Mouse (Mus musculus): ENCODE results near the gene Psen2. TPM values are rescaled to one million over a fixed set of nuclear protein-coding genes. Genes with fewer than 3 reads are reported as not detected.

The Psen2 gene
- total RNA-seq, 2 experiments from 2014 or later, result 7.9 to 8.0 TPM

DNA sequence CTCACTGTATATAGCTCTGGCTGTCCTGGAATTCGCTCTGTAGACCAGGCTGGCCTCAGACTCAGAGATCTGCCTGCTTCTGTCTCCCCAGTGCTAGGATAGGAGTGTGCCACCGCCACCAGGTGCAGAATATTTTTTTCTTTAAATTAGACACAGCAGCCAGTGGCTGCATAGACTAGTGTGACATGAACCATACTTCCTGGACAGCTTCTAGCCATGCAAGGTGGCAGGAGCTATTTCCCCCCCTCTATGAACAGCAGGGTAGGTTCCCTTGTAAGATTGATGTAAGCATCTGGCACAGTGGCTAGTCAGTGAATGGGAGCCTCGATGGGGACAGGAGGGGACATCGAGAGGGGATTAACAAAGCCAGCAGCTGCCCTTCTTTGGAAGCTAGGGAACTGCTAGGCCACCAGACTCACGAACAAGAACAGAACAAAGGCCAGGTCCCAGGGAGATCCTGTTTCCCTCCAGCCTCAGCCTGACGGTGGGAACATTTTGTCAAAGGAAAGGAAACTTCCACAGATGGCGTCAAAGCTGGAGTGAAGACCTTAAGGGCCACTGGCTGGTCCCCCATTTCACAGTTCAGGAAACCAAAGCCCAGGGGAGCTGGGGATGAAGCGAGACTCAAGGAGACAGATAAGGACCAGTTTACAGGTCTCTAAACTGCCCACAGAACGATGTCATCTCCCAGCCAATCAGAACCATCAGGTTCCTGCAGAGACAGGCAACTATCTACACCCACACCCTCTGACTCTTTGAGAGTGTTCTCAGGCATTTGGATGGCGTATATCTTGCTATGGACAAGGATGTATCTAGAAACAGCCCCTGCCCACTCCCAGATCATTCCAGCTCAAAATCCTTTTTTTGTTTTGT is 11.8 kb downstream of the Psen2 start:
- intact Hi-C loops (cut with DNase I), result no loop called here
- DNase-seq, result no peak

DNA sequence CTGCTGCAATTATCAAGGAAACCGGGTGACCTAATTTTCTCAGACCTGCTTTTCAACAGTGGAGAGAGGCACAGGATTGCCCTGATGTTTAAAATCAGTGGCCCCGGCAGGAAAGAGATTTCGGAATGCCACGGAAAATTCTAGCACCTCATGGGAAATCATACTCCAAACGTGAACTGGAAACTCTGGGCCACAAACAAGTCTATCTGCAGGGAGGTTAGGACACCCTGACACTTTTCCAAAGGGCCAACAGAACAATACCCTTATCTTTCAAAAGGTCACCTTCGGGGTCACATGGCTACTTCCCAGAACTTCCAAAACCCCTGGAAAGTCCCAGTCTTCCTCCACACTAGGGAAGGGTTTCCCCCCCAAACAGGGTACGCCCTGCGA is 12.8 kb downstream of the Psen2 start:
- DNase-seq, result no peak
- intact Hi-C loops (cut with DNase I), result no loop called here

DNA sequence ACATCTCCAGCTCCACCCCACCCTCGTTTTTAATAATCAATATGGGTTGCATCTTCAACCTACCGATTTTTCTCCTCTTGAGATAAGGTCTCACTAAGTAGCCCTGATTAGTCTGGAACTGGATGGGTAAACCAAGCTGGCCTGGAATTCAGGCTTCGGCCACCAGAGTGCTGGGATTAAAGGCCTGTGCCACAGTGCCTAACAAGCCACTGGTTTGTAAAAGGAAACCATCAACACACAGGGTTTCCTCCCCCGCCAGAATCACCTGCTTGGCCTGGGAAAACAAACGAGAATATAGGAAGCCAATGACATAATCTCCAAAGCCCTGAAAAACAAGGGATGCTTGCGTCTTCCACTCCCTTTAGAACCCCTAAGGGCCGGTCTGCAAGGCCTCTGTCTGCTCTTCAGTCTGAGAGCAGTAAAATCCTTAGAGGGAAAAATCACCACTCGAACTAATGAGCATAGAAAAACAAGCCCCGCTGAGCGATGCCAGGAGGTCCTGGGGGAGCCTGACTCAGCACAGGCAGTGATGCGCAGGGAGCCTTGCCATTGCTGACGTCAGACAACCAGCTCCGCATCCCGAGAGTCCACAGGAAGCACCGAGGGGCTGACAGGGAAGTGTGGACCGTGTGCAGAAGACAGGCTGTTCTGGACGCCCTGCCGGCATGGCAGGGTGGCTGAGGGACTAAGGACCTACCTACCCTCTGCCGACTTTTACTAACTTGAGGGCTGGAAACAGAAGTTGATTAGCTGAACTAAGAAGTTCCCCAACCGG is 13.4 kb downstream of the Psen2 start:
- peak; percentile 78 to 82 for DNase-seq
- intact Hi-C loops (cut with DNase I), result no loop called here

DNA sequence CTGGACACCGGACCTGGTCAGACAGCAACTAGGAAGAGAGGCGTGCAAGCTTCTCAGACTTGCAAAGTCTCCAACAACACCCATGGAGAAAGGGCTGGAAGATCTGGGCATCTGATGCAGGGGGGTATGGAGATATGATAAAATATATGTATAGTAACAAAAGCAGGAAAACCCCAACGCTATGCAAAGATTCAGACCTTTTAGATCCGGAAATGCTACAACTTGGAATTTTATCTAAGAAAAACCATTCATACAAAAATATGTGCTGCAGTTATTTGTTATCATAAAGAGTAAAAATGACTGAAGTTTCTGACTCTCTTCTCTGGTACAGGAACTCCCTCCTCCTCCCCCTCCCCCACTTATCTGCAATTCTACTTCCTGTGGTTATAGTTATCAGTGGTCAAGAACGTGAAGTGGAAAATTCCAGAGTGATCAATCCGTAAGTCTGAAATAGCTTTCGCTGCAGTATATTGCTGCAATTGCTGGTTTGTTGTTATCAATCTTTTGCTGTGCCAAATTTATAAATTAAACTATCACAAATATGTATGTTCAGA is 14.6 kb downstream of the Psen2 start:
- intact Hi-C loops (cut with DNase I), result no loop called here
- DNase-seq, result no peak

DNA sequence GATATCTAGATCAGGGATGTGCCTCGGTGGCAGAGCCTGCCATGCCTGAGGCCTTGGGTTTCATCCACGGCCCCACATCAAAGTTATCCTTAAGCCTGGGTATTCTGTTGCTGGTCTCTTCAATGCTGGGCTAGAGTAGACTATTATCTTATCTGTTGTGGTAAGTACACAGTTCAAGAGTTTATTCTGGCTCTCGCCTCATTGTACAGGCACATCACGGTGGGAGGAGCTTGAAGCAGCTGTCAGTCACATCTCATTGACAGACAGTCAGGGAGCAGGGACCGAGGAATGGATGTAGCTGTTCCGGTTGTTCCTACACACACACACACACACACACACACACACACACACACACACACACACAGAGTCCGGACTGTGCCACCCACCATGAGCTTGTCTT is 15.3 kb downstream of the Psen2 start:
- intact Hi-C loops (cut with DNase I), result no loop called here

DNA sequence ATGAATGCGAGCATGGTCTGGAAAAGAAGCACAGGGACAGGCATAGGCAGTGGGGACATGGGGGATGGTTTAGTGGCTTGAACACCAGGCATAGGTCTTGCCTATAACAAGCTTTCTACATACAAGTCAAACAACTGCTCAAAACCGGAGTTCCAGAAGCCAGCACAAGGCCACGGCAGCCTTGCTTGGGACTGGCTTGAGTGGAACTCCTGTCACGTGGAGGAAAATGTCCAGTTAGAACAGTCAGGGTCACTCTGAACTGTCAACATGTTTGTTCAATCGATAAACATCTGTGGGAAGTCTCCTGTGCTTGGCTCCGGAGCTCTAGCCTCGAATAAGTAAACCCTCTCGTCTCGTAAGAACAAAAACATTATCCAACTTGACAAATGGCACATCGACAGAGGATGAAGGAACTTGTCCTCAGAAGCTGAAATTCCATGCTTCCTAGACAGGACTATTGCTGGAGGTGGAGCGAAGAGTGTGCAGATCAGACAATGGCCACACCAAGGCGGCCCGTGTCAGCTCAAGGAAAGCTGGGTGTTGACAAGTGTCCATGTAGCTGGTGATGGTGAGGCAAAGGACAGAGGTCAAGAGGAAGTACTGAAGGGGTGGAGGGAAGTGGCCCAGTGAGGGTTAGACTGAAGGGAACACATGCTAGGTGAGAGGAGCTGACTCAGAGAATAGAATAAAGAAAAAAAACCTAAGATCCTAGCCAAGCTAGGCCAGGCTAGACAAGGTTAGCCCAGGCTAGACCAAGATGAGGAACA is 17.3 kb downstream of the Psen2 start:
- intact Hi-C loops (cut with DNase I), result no loop called here

More for the DNA sequence above, 15.3 kb downstream of the Psen2 start:
- no peak for DNase-seq

DNA sequence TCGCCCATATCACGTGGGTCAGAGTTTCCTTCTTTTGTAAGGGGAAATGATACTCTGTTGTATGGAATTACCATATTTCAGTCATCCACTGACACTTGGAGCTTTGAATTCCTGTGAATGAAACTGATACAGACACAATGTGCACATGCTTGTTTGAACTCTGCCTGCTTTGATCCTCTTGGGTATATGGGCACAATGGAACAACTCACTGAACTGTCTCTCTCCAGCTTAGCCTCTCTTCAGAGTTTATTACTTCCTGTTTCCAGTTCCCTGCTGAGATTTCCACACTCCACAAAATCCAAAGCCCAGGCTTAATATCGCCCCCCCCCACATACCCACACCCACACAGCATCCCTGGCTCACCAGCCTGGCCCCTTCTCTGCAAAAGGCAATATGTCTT is 31.5 kb downstream of the Psen2 start:
- intact Hi-C loops (cut with DNase I), result loop anchor here (5.0 kb wide), 1 partner anchor 369 kb away; no protein-coding TSS in a partner anchor

More for the DNA sequence above, 17.3 kb downstream of the Psen2 start:
- DNase-seq, result no peak

DNA sequence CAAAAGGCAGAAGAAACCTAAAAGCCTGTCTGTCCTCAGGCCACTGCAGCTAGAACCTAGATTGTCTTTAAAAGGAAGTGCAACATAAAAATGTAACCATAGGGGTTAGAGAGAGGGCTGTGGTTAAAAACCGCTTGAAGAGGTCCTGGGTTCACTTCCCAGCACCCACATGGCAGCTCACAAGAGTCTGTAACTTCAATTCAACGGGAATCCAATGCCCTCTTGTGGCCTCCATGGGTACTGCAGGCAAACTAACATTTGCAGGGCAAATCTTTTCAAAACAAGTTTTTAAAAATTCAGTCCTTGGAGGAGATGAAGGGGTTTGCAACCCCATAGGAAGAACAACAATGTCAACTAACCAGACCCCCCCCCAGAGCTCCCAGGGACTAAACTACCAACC is 32.7 kb downstream of the Psen2 start:
- no peak for DNase-seq
- intact Hi-C loops (cut with DNase I), result loop anchor here (5.0 kb wide), 1 partner anchor 368 kb away; no protein-coding TSS in a partner anchor

More for the DNA sequence above, 31.5 kb downstream of the Psen2 start:
- no peak for DNase-seq

DNA sequence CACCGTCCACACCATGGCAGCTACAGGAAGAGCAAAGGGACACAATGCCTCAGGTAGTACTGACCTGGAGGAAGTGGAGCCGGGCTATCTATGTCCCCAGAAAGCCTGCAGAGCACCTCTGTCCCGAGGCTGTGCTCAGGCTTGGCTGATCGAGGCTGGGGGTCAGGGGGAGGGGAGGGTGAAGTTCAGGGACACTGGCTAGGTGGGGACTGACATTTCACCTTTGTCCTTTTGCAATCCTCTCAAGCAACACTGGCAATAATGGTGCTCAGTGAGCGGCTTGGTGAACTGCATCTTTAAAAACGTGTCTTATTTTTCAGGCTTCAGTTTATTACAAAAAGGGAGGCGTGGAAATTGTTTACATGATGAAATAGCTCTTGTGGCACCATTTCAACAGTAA is 33.3 kb downstream of the Psen2 start:
- intact Hi-C loops (cut with DNase I), result loop anchor here (5.0 kb wide), 2 partner anchors 368 to 383 kb away; no protein-coding TSS in a partner anchor
- DNase-seq, result no peak

DNA sequence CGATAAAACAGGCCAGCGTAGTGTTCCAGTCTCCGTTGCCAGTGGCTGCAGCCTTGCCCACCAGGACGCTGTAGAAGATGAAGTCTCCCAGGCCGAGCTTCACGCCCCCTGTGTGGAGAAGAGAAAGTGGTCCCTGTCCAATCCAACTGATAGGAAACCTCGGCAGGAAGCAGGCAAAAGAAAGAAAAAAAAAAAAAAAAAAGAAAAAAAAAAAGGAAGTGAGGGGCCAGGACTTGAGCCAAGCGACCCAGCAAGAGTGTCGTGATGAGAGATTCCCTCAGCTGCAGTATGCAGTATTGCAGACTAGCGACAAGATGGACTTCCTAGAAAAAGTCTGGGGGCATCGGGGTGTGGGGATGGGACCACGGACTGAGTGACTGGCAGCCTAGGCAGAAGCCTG is 34.4 kb downstream of the Psen2 start:
- DNase-seq, result no peak
- intact Hi-C loops (cut with DNase I), result loop anchor here (5.0 kb wide), 1 partner anchor 382 kb away; no protein-coding TSS in a partner anchor

DNA sequence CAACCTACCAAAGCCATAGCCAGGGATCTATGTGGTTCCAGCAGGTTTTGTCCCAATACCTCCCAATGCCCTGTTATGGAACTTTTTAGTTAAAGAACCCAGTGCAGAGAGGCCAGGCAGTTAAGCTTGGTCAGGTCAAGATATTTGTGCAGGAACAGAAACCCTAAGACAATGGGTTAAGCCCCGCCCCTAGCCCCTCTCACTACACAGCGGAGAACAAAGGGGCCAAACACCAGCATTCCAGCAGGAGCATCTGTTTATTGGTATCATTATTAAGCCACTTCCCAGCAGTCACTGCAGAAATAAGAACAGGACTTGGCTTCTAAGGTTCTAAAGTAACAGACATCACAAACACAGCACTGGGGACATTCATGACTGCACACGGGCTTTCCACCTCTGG is 36.5 kb downstream of the Psen2 start:
- intact Hi-C loops (cut with DNase I), result loop anchor here (5.0 kb wide), 1 partner anchor 379 kb away; no protein-coding TSS in a partner anchor

DNA sequence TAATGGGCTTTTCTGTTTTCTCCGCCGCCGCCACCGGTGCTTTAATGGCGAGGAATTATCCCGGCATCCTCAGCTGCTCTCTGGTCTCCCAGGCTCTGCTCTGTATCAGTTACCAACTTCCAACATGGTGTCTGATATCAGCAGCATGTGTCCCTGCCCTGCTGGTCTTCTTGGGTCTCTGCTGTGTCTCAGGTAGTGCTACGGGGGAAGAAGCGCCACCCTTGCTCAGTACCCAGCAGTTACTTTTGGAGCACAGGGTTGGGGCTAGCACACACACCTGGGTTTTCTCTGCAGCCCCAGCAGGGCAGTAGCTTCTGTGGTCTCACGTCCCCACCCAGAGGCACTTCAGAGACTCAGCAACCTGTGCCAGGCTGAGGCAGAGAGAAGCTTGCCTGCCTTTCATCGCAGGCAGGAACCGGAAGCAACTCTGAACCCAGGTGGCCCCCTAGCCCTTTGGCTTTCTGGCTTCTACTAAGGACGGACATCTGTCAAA is 37.0 kb downstream of the Psen2 start:
- intact Hi-C loops (cut with DNase I), result loop anchor here (5.0 kb wide), 1 partner anchor 379 kb away; no protein-coding TSS in a partner anchor
- DNase-seq, result no peak

More for the DNA sequence above, 36.5 kb downstream of the Psen2 start:
- no peak for DNase-seq

DNA sequence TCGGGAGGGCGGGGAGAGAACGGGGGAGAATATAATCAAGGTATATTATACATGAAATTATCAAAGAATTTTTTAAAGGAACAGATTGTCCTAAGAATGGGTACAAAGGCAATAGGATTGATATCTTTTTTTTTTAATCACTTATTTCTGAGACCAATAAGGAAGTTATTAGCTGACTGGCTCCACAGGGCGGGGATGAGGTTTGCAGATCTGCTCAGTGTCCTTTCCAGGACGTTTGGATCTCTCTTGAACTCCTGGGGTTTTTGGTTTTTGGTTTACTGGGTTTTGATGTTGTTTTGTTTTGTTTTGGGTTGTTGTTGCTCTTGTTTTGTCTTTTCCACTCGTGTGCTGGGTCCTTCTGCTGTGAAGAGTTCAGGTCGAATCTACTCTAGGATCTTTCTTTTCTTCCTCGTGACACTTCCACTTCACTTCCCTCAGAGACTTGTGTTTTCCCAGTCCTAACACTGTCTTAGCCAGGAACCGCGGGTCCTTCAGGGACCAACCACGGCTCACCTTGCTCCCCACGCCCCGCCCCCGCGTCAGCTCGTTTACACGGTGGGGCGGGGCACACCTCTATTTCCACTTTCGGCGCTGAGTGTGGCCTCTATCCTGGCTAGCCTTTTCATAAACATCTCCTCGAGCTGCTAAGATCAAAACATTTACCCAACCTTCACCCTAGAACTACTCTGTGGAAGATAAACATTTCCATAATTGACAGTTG is 37.6 kb downstream of the Psen2 start:
- DNase-seq, result peak in 1 of 2 experiments; percentile 35
- intact Hi-C loops (cut with DNase I), result loop anchor here (5.0 kb wide), 1 partner anchor 378 kb away; no protein-coding TSS in a partner anchor

DNA sequence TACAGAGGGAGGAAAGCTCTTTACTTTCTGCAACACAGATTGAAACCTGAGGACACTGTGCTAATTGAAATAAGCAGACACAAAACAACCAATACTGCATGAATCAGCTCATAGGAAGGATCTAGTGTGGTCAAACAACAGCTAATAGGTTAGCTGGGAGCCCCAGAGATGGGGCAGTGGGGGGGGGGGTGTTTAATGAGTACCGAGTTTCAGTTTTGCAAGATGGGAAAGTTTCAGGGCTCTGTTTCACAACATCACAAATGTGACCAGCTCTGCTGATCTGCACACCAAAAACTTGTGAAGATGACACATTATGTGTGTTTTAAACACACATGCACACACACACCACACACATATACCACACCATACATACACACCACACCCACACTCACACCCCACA is 41.2 kb downstream of the Psen2 start:
- intact Hi-C loops (cut with DNase I), result no loop called here
- DNase-seq, result no peak

DNA sequence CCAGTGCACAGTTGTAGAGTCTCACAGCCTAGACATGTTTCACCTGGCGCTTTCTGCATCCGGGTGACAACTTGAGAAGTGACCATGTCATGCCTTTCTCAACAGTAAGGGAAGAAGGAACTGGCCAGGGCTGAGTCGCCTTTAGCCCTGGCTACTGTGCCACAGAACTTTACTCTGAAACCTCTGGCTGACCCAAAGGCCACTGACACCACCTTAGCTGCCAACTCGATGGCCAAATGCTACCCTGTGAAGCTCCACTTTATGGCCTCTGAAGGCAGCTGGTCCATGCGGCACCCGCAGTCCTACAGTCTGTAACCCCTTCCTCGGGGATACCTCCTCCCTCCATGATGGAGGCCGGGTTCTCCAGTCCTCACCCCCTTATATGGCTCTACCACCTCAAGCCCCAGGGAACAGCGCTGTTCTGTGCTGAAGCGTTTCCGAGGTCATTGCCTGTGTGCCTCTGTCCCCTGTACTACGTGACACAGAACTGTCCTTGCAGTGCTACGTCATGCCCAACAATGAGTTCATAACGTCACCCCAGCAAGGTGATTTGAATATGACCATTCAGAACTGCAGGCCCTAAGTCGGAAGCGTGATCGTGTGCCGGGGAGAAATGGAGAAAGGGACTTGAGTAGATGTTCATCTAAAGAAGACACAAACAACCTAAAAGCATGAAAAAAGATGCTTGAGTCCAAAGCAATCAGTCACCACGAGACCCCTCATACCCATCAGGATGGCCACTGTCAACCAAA is 42.3 kb downstream of the Psen2 start:
- intact Hi-C loops (cut with DNase I), result no loop called here
- DNase-seq, result no peak

DNA sequence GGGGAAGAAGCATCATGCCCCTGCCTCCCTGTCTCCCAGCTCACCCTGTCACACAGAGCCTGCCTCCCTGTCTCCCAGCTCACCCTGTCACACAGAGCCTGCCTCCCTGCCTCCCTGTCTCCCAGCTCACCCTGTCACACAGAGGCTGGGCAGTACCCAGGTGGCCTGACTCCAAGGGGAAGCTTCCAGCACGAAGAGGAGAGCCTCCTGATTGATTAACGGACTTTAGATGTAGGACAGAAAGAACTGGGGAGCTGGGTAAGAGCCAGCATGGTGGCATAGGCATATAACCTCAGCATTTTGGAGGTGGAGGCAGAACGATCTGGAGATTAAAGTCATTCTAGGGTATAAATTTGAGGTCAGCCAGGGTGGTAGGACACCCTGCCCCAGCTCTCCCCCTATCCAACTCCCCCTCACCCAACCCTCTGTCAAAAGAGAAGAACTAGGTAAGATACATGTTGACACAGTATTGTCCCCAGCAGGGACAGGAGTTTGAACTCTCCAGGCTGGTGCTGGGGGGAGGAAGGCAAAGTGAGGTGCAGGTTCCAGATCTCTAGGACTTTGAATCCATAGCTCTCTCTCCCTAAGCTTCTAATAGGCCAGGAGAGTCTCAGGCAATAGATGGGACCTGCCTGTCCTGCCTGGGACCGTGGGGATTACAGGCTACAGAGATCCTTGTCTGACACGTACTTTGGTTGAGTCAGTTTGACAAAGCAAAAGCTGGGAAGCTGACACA is 46.5 kb downstream of the Psen2 start:
- no peak for DNase-seq
- intact Hi-C loops (cut with DNase I), result loop anchor here (5.0 kb wide), 1 partner anchor 359 kb away; no protein-coding TSS in a partner anchor

DNA sequence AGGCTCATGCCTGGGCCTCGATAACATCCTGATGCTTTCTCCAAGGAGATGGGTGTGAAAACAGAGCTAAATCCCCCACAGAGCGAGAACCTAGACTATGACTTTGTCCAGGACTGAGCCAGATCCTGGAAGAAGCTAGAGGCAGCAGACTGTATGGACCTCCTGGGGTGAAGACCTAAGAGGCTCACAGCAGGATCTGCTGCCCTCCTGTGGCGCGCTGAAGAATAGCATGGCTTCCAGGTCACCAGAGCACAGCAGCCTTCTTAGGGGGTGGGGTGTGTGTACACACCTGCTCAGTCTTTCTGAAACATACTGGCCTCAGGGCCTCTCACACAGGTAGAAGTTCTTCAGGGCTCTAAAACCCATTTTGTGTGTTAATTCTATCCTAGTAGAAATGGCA is 48.2 kb downstream of the Psen2 start:
- DNase-seq, result peak; percentile 51 to 56
- intact Hi-C loops (cut with DNase I), result loop anchor here (1.0 to 5.0 kb wide), 2 partner anchors 40 to 358 kb away; no protein-coding TSS in a partner anchor

DNA sequence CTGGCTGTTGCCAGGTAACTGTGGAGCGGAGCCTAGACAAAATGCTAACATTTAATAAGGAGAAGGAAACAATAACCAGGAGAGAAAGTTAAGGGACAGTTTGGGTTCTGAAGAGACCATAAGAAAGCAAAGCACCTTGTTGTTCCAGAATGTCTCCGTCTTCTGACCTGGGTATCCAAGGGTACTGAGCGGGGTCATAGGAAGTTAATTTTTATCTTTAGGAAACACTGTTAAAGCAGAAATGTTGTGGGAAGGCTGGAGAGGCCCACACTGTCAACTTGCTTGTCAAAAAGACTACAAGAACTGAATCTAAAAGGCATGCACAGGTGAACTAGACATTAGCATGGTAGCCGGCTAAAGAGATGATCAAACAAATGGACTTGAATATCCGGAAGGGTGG is 50.3 kb downstream of the Psen2 start:
- intact Hi-C loops (cut with DNase I), result no loop called here
- DNase-seq, result no peak

Data from gastrocnemius, postnatal 36 days (tissue).